Mouse (Mus musculus) intestine, embryonic 14.5 days (tissue): ENCODE results near the gene Slc8a1. TPM values are rescaled to one million over a fixed set of nuclear protein-coding genes. Genes with fewer than 3 reads are reported as not detected.

ENCODE experiments used
- ATAC-seq: fragments of 200-750 bp; cut with Nextera tagmentation; replicated peaks from 2 replicates; pipeline ENCODE4 v1.8.0; 2017; ENCODE audit warnings: low read depth, moderate number of reproducible peaks, moderate TSS enrichment, moderate library complexity; ENCODE audit not compliant: low FRiP score, low TSS enrichment
- DNase-seq: peaks from one replicate; pipeline ENCODE4 v3.0.0-alpha.2; 2018; ENCODE audit warnings: low spot score
- H3K27ac ChIP-seq: fragments of 300-500 bp; sonication (generic); 2 replicates; pipeline ENCODE4 v1.5.1; 2014; ENCODE audit warnings: low read depth, mild to moderate bottlenecking, control low read depth
- H3K27me3 ChIP-seq: fragments of 300-500 bp; sonication (generic); replicated peaks from 2 replicates; pipeline ENCODE4 v1.6.1; 2014; ENCODE audit warnings: low read length, control low read depth; ENCODE audit not compliant: control insufficient read depth, insufficient read depth
- H3K36me3 ChIP-seq: fragments of 300-500 bp; sonication (generic); 2 replicates; pipeline ENCODE4 v1.6.1; 2014; ENCODE audit warnings: low read length, control low read depth; ENCODE audit not compliant: control insufficient read depth, insufficient read depth
- H3K4me1 ChIP-seq: fragments of 300-500 bp; sonication (generic); replicated peaks from 2 replicates; pipeline ENCODE4 v1.6.1; 2014; ENCODE audit warnings: low read length, control low read depth, mixed read lengths; ENCODE audit not compliant: control insufficient read depth, insufficient read depth
- H3K4me2 ChIP-seq: fragments of 300-500 bp; sonication (generic); 2 replicates; pipeline ENCODE4 v1.6.1; 2014; ENCODE audit warnings: low read length
- H3K4me3 ChIP-seq: fragments of 300-500 bp; sonication (generic); 2 replicates; pipeline ENCODE4 v1.5.1; 2014; ENCODE audit warnings: low read depth, low read length, control low read depth, mixed read lengths
- H3K9ac ChIP-seq: fragments of 300-500 bp; sonication (generic); 2 replicates; pipeline ENCODE4 v1.6.1; 2014; ENCODE audit warnings: mild to moderate bottlenecking, low read length
- H3K9me3 ChIP-seq: fragments of 300-500 bp; sonication (generic); 2 replicates; pipeline ENCODE4 v1.6.1; 2016; ENCODE audit warnings: low read length, control low read depth; ENCODE audit not compliant: control insufficient read depth
- WGBS: fragments of 180-500 bp; shearing (Covaris S2); extraction: QIAGEN DNeasy Blood & Tissue Kit; methylation state at CpG from one replicate; pipeline ENCODE4 v1.1.7; 2014; 5-methylcytosine and 5-hydroxymethylcytosine counted together
- polyA plus RNA-seq: library from polyadenylated mRNA; unstranded; fragments of >200 nt; fragmentation: Nextera tagmentation; extraction: Ambion mirVana; gene quantifications from 2 replicates; pipeline ENCODE4 v1.2.1, GENCODE M21; 2014

Slc8a1 gene
- polyA plus RNA-seq, 1 experiment from 2014 or later, result 9.2 TPM

DNA sequence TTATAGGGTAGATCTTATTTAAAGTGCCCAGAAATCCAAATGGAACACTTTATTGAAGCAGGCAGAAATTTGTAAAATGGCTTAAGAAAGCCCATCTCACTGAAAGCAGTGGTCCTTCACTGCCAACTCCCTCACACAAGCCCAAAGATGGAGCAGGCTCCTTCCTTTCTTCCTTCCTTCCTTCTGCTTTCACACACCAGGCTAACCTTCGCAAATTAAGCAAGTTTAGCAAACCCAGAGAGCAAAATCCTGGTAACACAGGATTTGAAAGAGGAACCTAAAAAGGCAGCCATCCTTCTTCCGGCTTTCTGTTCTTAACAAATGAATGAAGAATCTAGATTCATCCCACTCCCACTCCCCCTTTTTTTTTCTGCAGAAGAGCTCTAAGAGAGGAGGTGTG, 70.2 kb downstream of the Slc8a1 start:
- Histone ChIP-seq H3K4me3 (no peak overlapping the region), H3K9me3 (no peaks in the 10 kb centered on the region), H3K27ac (no peak overlapping the region), H3K36me3 (no peaks in the 10 kb centered on the region), H3K27me3 (peaks cover 24% of the 10 kb centered on the region), H3K4me2 (peak overlapping the region; percentile 90), H3K9ac (no peak overlapping the region), H3K4me1 (peaks cover 11% of the 10 kb centered on the region)
- 80% methylated on average over 2 of the region's 2 CpGs for WGBS
- DNase-seq (no peak), ATAC-seq (no peak)

DNA sequence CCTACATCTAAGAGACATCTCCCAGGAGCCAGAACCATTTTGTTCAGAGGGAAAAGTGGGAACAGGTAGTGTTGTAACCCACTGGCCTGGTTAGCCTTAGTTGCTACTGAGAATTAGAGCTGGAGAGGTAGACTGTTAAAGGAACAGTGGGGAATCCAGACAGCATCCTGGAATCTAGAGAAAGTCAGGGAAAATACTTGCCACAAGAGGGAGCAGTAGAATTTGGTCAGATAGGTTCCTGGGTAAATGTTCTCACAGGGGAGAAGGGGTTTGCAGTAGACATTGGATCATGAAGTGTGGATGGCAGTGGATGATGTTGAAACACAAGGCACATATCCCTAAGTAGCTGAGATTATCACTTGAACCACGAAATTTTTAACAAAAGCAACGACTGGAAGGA, 71.6 kb downstream of the Slc8a1 start:
- no peak overlapping the region for H3K9ac ChIP-seq
- H3K4me2 ChIP-seq, result no peak overlapping the region
- WGBS, result 39% methylated on average over 2 of the region's 2 CpGs
- peaks cover 11% of the 10 kb centered on the region for H3K27me3 ChIP-seq
- H3K9me3 ChIP-seq, result no peaks in the 10 kb centered on the region
- no peak for ATAC-seq
- no peak for DNase-seq
- H3K36me3 ChIP-seq, result no peaks in the 10 kb centered on the region
- H3K4me1 ChIP-seq, result peaks cover 11% of the 10 kb centered on the region
- no peak overlapping the region for H3K27ac ChIP-seq
- H3K4me3 ChIP-seq, result no peak overlapping the region

DNA sequence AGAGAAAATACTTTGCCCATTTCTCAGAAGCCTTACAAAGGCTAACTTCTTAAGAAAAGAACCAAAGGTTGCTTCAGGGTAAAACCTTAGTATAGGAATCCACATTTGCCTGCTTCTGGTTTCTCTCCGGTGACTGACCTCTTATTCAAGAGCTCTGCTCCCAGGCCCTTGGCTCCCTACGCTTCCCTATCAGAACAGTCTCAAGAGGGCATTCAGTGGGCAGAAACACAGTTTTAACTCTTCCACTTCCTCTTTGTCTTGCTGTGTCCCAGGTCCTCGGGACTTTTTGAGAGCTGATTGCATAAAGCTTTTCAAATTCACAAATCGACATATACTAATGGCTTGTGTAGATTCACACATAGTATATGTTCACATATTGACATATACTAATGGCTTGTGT, 73.3 kb downstream of the Slc8a1 start:
- ATAC-seq, result no peak
- Histone ChIP-seq H3K9me3 (no peaks in the 10 kb centered on the region), H3K9ac (no peak overlapping the region), H3K27me3 (no peaks in the 10 kb centered on the region), H3K36me3 (no peaks in the 10 kb centered on the region), H3K4me2 (no peak overlapping the region), H3K4me1 (peaks cover 11% of the 10 kb centered on the region), H3K4me3 (no peak overlapping the region), H3K27ac (no peak overlapping the region)
- DNase-seq, result no peak
- 78% methylated on average over 4 of the region's 4 CpGs for WGBS

DNA sequence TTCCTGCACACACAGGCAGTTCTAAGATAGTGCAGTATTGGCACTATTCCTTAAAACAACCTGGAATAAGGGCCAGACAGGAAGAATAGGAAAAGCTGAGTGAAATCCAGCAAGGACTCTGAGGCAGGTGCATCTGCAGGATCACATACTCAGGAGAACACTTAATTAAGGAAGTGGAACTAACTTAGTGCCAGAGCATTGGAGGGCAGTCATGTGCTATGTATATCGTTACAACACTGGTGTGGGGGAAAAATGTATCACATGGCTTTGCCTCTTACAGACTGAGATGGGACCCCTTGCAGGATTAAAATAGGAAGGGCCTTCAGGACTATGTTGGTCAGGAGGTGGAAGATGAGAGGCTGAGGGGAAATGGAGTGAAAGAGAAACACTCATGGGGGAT, 80.3 kb downstream of the Slc8a1 start:
- Histone ChIP-seq H3K27me3 (no peaks in the 10 kb centered on the region), H3K9me3 (no peaks in the 10 kb centered on the region), H3K4me1 (no peaks in the 10 kb centered on the region), H3K9ac (no peak overlapping the region), H3K27ac (no peak overlapping the region), H3K4me3 (no peak overlapping the region), H3K36me3 (no peaks in the 10 kb centered on the region), H3K4me2 (no peak overlapping the region)
- 91% methylated on average over 1 of the region's 1 CpGs for WGBS
- ATAC-seq, result no peak
- no peak for DNase-seq

DNA sequence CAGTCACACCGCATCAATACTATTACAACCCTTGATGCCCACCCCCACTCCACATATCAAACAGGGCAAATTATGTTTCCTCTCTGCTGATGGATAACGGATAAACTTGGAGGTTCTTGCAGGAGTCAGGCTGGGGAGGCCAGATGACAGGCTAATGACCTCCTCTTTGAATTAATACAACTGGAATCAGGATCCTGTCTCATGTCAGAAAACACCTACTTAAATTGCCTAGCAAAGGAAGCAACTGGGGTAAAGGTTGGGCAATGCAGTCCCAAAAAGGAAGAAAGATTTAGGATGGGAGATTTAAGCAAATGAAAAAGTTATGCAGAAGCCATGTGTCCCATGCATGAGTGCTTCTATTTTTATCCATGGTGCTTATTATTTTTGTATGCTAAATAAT, 83.6 kb downstream of the Slc8a1 start:
- no peaks in the 10 kb centered on the region for H3K27me3 ChIP-seq
- H3K4me3 ChIP-seq, result no peak overlapping the region
- WGBS, result 84% methylated on average over 2 of the region's 2 CpGs
- DNase-seq (no peak), ATAC-seq (no peak)
- no peak overlapping the region for H3K27ac ChIP-seq
- H3K36me3 ChIP-seq, result no peaks in the 10 kb centered on the region
- H3K9ac ChIP-seq, result no peak overlapping the region
- no peaks in the 10 kb centered on the region for H3K4me1 ChIP-seq
- H3K9me3 ChIP-seq, result no peaks in the 10 kb centered on the region
- H3K4me2 ChIP-seq, result no peak overlapping the region

DNA sequence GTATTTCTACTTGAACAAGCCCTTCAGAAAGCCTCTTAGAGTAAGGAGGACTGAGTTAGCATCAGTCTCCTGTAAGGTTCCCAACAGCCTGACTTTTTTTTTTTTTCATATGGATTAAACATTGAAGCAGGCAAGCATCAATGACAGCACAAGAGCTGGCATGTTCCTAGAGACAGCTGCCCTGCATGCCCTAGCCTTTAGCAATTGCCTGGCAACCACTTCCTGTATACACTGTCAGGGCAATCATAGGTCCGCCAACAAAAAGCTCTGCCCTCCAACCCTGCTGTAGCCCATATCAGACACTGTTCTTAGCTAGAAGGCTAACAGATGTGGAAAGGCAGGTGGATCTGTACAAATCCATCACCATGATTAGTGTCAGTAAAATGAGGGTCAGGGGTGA, 85.2 kb downstream of the Slc8a1 start:
- Histone ChIP-seq H3K9ac (no peak overlapping the region), H3K9me3 (no peaks in the 10 kb centered on the region), H3K4me1 (no peaks in the 10 kb centered on the region), H3K27me3 (no peaks in the 10 kb centered on the region), H3K4me3 (no peak overlapping the region), H3K4me2 (no peak overlapping the region), H3K36me3 (no peaks in the 10 kb centered on the region; the same call in 1 of the 2 replicates), H3K27ac (no peak overlapping the region)
- ATAC-seq (no peak), DNase-seq (no peak)
- 49% methylated on average over 1 of the region's 1 CpGs for WGBS

DNA sequence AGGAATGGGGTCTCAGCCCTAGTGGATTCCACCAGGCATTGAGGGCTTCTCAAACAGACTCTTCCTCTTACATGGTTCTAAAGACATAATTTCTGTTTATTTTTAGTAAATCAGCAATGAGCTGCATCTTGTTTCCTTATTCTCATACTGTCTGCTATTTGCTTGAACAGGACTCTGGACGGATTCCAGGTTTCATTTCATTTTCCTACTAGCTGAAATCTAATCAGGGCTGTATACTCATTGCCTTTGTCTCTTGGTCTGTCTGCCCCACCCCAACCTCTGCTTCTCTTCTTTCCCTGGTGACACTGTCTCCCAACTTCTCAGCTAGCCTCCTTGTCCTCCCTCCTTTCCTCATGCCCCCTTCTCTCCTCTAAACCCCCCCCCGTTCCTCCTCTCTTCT, 101.4 kb downstream of the Slc8a1 start:
- Histone ChIP-seq H3K27ac (no peak overlapping the region), H3K4me2 (no peak overlapping the region), H3K4me3 (no peak overlapping the region), H3K27me3 (no peaks in the 10 kb centered on the region), H3K4me1 (no peaks in the 10 kb centered on the region), H3K9me3 (no peaks in the 10 kb centered on the region), H3K9ac (no peak overlapping the region), H3K36me3 (no peaks in the 10 kb centered on the region)
- ATAC-seq (no peak), DNase-seq (no peak)
- WGBS, result 75% methylated on average over 2 of the region's 2 CpGs

DNA sequence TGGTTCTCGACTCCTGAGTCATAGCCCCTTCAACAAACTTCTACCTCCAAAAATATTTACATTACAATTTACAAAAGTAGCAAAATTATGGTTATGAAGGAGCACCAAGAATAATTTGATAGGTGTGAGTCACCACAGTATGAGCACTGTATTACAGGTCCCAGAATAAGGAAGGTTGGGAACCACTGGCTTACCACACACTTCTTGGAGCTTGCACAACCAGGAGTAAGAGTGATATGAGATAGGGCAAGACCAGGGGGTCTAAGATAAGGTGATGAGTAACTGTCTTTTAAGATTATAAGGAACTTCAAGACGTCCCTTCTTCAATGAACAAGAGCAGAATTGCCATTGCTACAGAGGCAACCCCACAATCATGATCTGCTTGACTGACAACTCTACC, 107.7 kb downstream of the Slc8a1 start:
- Histone ChIP-seq H3K36me3 (no peaks in the 10 kb centered on the region), H3K27ac (no peak overlapping the region), H3K27me3 (no peaks in the 10 kb centered on the region), H3K4me3 (no peak overlapping the region), H3K4me1 (no peaks in the 10 kb centered on the region), H3K4me2 (no peak overlapping the region), H3K9me3 (no peaks in the 10 kb centered on the region), H3K9ac (no peak overlapping the region)
- ATAC-seq (no peak), DNase-seq (no peak)
- whole genome bisulfite sequencing, result 81% methylated on average over 2 of the region's 2 CpGs

GRCm38 (mm10) chr17:81621188-81621644, 117.0 kb downstream of the Slc8a1 start:
- Histone ChIP-seq H3K4me3 (no peak overlapping the region), H3K27ac (no peak overlapping the region), H3K4me2 (no peak overlapping the region), H3K36me3 (no peaks in the 10 kb centered on the region), H3K4me1 (peaks cover 4% of the 10 kb centered on the region; the same call in 1 of the 2 replicates), H3K9me3 (no peaks in the 10 kb centered on the region), H3K27me3 (no peaks in the 10 kb centered on the region), H3K9ac (no peak overlapping the region)
- WGBS, result 48% methylated on average over 2 of the region's 2 CpGs
- DNase-seq (no peak), ATAC-seq (no peak)
